ENCODE assay signal across 8 mouse cellular contexts in genomic region chr14:60250366-60250765, GRCm38 (mm10). TPM values are rescaled to one million over a fixed set of nuclear protein-coding genes. Genes with fewer than 3 reads are reported as not detected.
DNase-seq lines count a peak whose midpoint lies in the region; ATAC-seq and TF ChIP-seq lines count a peak whose summit lies in the region.

No protein-coding gene starts in this region.

- H3K36me3 ChIP-seq in kidney, embryonic 16.5 days (ENCODE audit: insufficient read depth, low read length), result no peaks in the 10 kb centered on the region
- H3K36me3 ChIP-seq in hindbrain, embryonic 13.5 days, result peaks cover under 1% of the 10 kb centered on the region; the same call in 1 of the 2 replicates
- peaks cover 4% of the 10 kb centered on the region for H3K36me3 ChIP-seq in midbrain, embryonic 14.5 days (ENCODE audit: control insufficient read depth, insufficient read depth, low read length)

- 9% methylated on average over 8 of the region's 8 CpGs for WGBS in kidney, embryonic 16.5 days
- WGBS in hindbrain, embryonic 13.5 days, result 17% methylated on average over 8 of the region's 8 CpGs
- WGBS in midbrain, embryonic 14.5 days, result 16% methylated on average over 8 of the region's 8 CpGs

- H3K27ac ChIP-seq in kidney, embryonic 16.5 days (ENCODE audit: low read length), result no peak overlapping the region
- no peak overlapping the region for H3K27ac ChIP-seq in bone marrow macrophage, adult 2 months (ENCODE audit: insufficient read depth, low read depth, low read length)
- no peak overlapping the region; the same call in 1 of the 2 replicates for H3K27ac ChIP-seq in hindbrain, embryonic 13.5 days
- no peak overlapping the region for H3K27ac ChIP-seq in midbrain, embryonic 14.5 days (replicated peaks; ENCODE audit: low read depth, low read length)

- peaks cover 19% of the 10 kb centered on the region for H3K4me1 ChIP-seq in kidney, embryonic 16.5 days (ENCODE audit: insufficient read depth, low read length)
- peaks cover 9% of the 10 kb centered on the region for H3K4me1 ChIP-seq in bone marrow macrophage, adult 2 months (ENCODE audit: control insufficient read depth, insufficient read depth, low read length)
- H3K4me1 ChIP-seq in hindbrain, embryonic 13.5 days (replicated peaks), result peaks cover 25% of the 10 kb centered on the region
- peaks cover 14% of the 10 kb centered on the region; the same call in 1 of the 2 replicates for H3K4me1 ChIP-seq in midbrain, embryonic 14.5 days (ENCODE audit: control insufficient read depth, insufficient read depth, low read length)

- no peak for TF ChIP-seq POLR2A in bone marrow macrophage, adult 2 months (IDR thresholded peaks at IDR 0.05; ENCODE audit: borderline replicate concordance, low read depth, low read length)

- H3K4me2 ChIP-seq in kidney, embryonic 16.5 days (replicated peaks; ENCODE audit: low read depth, low read length), result peak overlapping the region; percentile 85
- peak overlapping the region; percentile 68 for H3K4me2 ChIP-seq in hindbrain, embryonic 13.5 days
- H3K4me2 ChIP-seq in midbrain, embryonic 14.5 days (ENCODE audit: low read length), result peak overlapping the region; percentile 63

- H3K9me3 ChIP-seq in kidney, embryonic 16.5 days (ENCODE audit: low read length), result no peaks in the 10 kb centered on the region
- no peaks in the 10 kb centered on the region for H3K9me3 ChIP-seq in hindbrain, embryonic 13.5 days
- no peaks in the 10 kb centered on the region for H3K9me3 ChIP-seq in midbrain, embryonic 14.5 days (ENCODE audit: control insufficient read depth, low read length)

- H3K4me3 ChIP-seq in kidney, embryonic 16.5 days (ENCODE audit: low read length), result peak overlapping the region; percentile 82
- peak overlapping the region; percentile 95 for H3K4me3 ChIP-seq in bone marrow macrophage, adult 2 months (ENCODE audit: insufficient read depth, low read length)
- H3K4me3 ChIP-seq in hindbrain, embryonic 13.5 days, result peak overlapping the region; percentile 93
- peak overlapping the region; percentile 96 for H3K4me3 ChIP-seq in midbrain, embryonic 14.5 days (replicated peaks; ENCODE audit: low read depth, low read length)

- DNase-seq in kidney, adult 18-20 months, result no peak
- DNase-seq in midbrain, embryonic 14.5 days, result peak; percentile 11
- DNase-seq in MN1 (ENCODE audit: low spot score), result no peak
- DNase-seq in spleen, postnatal 14 days (ENCODE audit: low spot score in 2 of 2), result no peak
- no peak for DNase-seq in embryo, embryonic 11 days

- no peak for ATAC-seq in kidney, embryonic 16.5 days (ENCODE audit: low FRiP score, low TSS enrichment)
- no peak for ATAC-seq in hindbrain, embryonic 13.5 days (ENCODE audit: low FRiP score)
- no peak for ATAC-seq in midbrain, embryonic 14.5 days (ENCODE audit: low FRiP score, low TSS enrichment)

- H3K9ac ChIP-seq in kidney, embryonic 16.5 days (replicated peaks; ENCODE audit: low read length), result peak overlapping the region; percentile 93
- peak overlapping the region; percentile 97 for H3K9ac ChIP-seq in hindbrain, embryonic 13.5 days
- peak overlapping the region; percentile 92 for H3K9ac ChIP-seq in midbrain, embryonic 14.5 days (replicated peaks; ENCODE audit: low read length)

- TF ChIP-seq CTCF in bone marrow macrophage, adult 2 months (IDR thresholded peaks at IDR 0.05; ENCODE audit: low read depth, low read length), result no peak

- H3K27me3 ChIP-seq in kidney, embryonic 16.5 days (ENCODE audit: insufficient read depth, low read length), result no peaks in the 10 kb centered on the region
- H3K27me3 ChIP-seq in hindbrain, embryonic 13.5 days, result no peaks in the 10 kb centered on the region
- no peaks in the 10 kb centered on the region for H3K27me3 ChIP-seq in midbrain, embryonic 14.5 days (ENCODE audit: control insufficient read depth, insufficient read depth, low read length)

RNA-seq across cellular contexts. Expression of gene Nupl1, which starts 0.9 kb away (rescaled TPM):
- not detected in 2 replicates for polyA plus RNA-seq in kidney, embryonic 16.5 days (2015; fragmentation: Nextera tagmentation; extraction: Ambion mirVana)
- not detected in 2 replicates for polyA plus RNA-seq in bone marrow macrophage, adult 2 months (2012; ENCODE audit: insufficient read depth, insufficient read length, missing spikeins)
- 0.08 and 0.10 TPM in 2 replicates for polyA plus RNA-seq in hindbrain, embryonic 13.5 days (2015; fragmentation: Nextera tagmentation; extraction: Ambion mirVana)
- not detected in 2 replicates for polyA plus RNA-seq in midbrain, embryonic 14.5 days (2014; fragmentation: Nextera tagmentation; extraction: Ambion mirVana)

RNA-seq across cellular contexts. Expression of gene Gm49336, which starts 0.9 kb away (rescaled TPM):
- polyA plus RNA-seq in kidney, embryonic 16.5 days (2015; fragmentation: Nextera tagmentation; extraction: Ambion mirVana), result 52.1 and 53.7 TPM in 2 replicates
- 27.7 and 28.0 TPM in 2 replicates for polyA plus RNA-seq in bone marrow macrophage, adult 2 months (2012; ENCODE audit: insufficient read depth, insufficient read length, missing spikeins)
- 51.7 and 52.1 TPM in 2 replicates for polyA plus RNA-seq in hindbrain, embryonic 13.5 days (2015; fragmentation: Nextera tagmentation; extraction: Ambion mirVana)
- polyA plus RNA-seq in midbrain, embryonic 14.5 days (2014; fragmentation: Nextera tagmentation; extraction: Ambion mirVana), result 55.1 and 76.9 TPM in 2 replicates

RNA-seq across cellular contexts. Expression of gene Mtmr6, which starts 14.7 kb away (rescaled TPM):
- 34.3 and 35.9 TPM in 2 replicates for polyA plus RNA-seq in kidney, embryonic 16.5 days (2015; fragmentation: Nextera tagmentation; extraction: Ambion mirVana)
- 122 and 129 TPM in 2 replicates for polyA plus RNA-seq in bone marrow macrophage, adult 2 months (2012; ENCODE audit: insufficient read depth, insufficient read length, missing spikeins)
- polyA plus RNA-seq in hindbrain, embryonic 13.5 days (2015; fragmentation: Nextera tagmentation; extraction: Ambion mirVana), result 62.9 and 63.7 TPM in 2 replicates
- 38.9 and 68.7 TPM in 2 replicates for polyA plus RNA-seq in midbrain, embryonic 14.5 days (2014; fragmentation: Nextera tagmentation; extraction: Ambion mirVana)

RNA-seq across cellular contexts. Expression of gene Atp8a2, which starts 53.4 kb away (rescaled TPM):
- polyA plus RNA-seq in kidney, embryonic 16.5 days (2015; fragmentation: Nextera tagmentation; extraction: Ambion mirVana), result 1.3 and 1.5 TPM in 2 replicates
- polyA plus RNA-seq in bone marrow macrophage, adult 2 months (2012; ENCODE audit: insufficient read depth, insufficient read length, missing spikeins), result 0.16 and 0.77 TPM in 2 replicates
- 33.6 and 34.8 TPM in 2 replicates for polyA plus RNA-seq in hindbrain, embryonic 13.5 days (2015; fragmentation: Nextera tagmentation; extraction: Ambion mirVana)
- 33.4 and 37.1 TPM in 2 replicates for polyA plus RNA-seq in midbrain, embryonic 14.5 days (2014; fragmentation: Nextera tagmentation; extraction: Ambion mirVana)
